Mouse (Mus musculus) stomach, embryonic 15.5 days (tissue): ENCODE results near the gene Cry2. TPM values are rescaled to one million over a fixed set of nuclear protein-coding genes. Genes with fewer than 3 reads are reported as not detected.

ENCODE experiments used
- ATAC-seq: fragments of 200-750 bp; cut with Nextera tagmentation; 2 replicates; pipeline ENCODE4 v1.8.0; 2017; ENCODE audit warnings: low read depth, moderate number of reproducible peaks, moderate TSS enrichment; ENCODE audit not compliant: insufficient read depth, low FRiP score
- H3K27ac ChIP-seq: fragments of 300-500 bp; sonication (generic); 2 replicates; pipeline ENCODE4 v1.5.1; 2015; ENCODE audit warnings: mild to moderate bottlenecking, inconsistent platforms
- H3K27me3 ChIP-seq: fragments of 300-500 bp; sonication (generic); replicated peaks from 2 replicates; pipeline ENCODE4 v1.6.1; 2015; ENCODE audit warnings: inconsistent platforms
- H3K36me3 ChIP-seq: fragments of 300-500 bp; sonication (generic); 2 replicates; pipeline ENCODE4 v1.6.1; 2015; ENCODE audit warnings: inconsistent platforms
- H3K4me1 ChIP-seq: fragments of 300-500 bp; sonication (generic); 2 replicates; pipeline ENCODE4 v1.6.1; 2015; ENCODE audit warnings: inconsistent platforms
- H3K4me2 ChIP-seq: fragments of 300-500 bp; sonication (generic); 2 replicates; pipeline ENCODE4 v1.6.1; 2015; ENCODE audit warnings: mild to moderate bottlenecking, inconsistent platforms
- H3K4me3 ChIP-seq: fragments of 300-500 bp; sonication (generic); replicated peaks from 2 replicates; pipeline ENCODE4 v1.5.1; 2015; ENCODE audit warnings: inconsistent platforms
- H3K9ac ChIP-seq: fragments of 300-500 bp; sonication (generic); 2 replicates; pipeline ENCODE4 v1.6.1; 2015; ENCODE audit warnings: inconsistent platforms
- H3K9me3 ChIP-seq: fragments of 300-500 bp; sonication (generic); 2 replicates; pipeline ENCODE4 v1.6.1; 2016; ENCODE audit warnings: inconsistent platforms
- WGBS: fragments of 180-500 bp; shearing (Covaris S2); methylation state at CpG from one replicate; pipeline ENCODE4 v1.1.7; 2015; 5-methylcytosine and 5-hydroxymethylcytosine counted together
- polyA plus RNA-seq: library from polyadenylated mRNA; unstranded; fragments of >200 nt; fragmentation: Nextera tagmentation; extraction: Ambion mirVana; gene quantifications from 2 replicates; pipeline ENCODE4 v1.2.1, GENCODE M21; 2015

The Cry2 gene
- polyA plus RNA-seq, 1 experiment from 2014 or later = 19.2 TPM

GRCm38 (mm10) chr2:92443313-92443712 is 9.5 kb upstream of the Cry2 start:
- no peaks in the 10 kb centered on the region for H3K27me3 ChIP-seq
- H3K27ac ChIP-seq = no peak overlapping the region
- H3K36me3 ChIP-seq = no peaks in the 10 kb centered on the region
- H3K4me1 ChIP-seq = 0 out of 2 replicates have a peak, but pooled peaks cover 5% of the 10 kb centered on the region
- H3K9me3 ChIP-seq = no peaks in the 10 kb centered on the region
- H3K9ac ChIP-seq = no peak overlapping the region
- 76% methylated on average over 4 of the region's 4 CpGs for WGBS
- H3K4me2 ChIP-seq = no peak overlapping the region
- no peak for ATAC-seq
- no peak overlapping the region for H3K4me3 ChIP-seq

GRCm38 (mm10) chr2:92442419-92443001 is 8.7 kb upstream of the Cry2 start:
- Histone ChIP-seq H3K4me3 (no peak overlapping the region), H3K4me1 (peaks cover 8% of the 10 kb centered on the region; the same call in 1 of the 2 replicates), H3K27ac (no peak overlapping the region), H3K27me3 (no peaks in the 10 kb centered on the region), H3K4me2 (no peak overlapping the region), H3K9ac (no peak overlapping the region), H3K36me3 (no peaks in the 10 kb centered on the region), H3K9me3 (no peaks in the 10 kb centered on the region)
- 74% methylated on average over 12 of the region's 12 CpGs for WGBS
- no peak for ATAC-seq

GRCm38 (mm10) chr2:92440432-92440831 is 6.6 kb upstream of the Cry2 start:
- no peaks in the 10 kb centered on the region for H3K9me3 ChIP-seq
- no peaks in the 10 kb centered on the region for H3K36me3 ChIP-seq
- ATAC-seq = no peak
- no peak overlapping the region for H3K4me2 ChIP-seq
- H3K27me3 ChIP-seq = no peaks in the 10 kb centered on the region
- no peak overlapping the region for H3K4me3 ChIP-seq
- 53% methylated on average over 6 of the region's 6 CpGs for WGBS
- no peak overlapping the region for H3K27ac ChIP-seq
- H3K4me1 ChIP-seq = peaks cover 8% of the 10 kb centered on the region; the same call in 1 of the 2 replicates
- H3K9ac ChIP-seq = no peak overlapping the region

DNA sequence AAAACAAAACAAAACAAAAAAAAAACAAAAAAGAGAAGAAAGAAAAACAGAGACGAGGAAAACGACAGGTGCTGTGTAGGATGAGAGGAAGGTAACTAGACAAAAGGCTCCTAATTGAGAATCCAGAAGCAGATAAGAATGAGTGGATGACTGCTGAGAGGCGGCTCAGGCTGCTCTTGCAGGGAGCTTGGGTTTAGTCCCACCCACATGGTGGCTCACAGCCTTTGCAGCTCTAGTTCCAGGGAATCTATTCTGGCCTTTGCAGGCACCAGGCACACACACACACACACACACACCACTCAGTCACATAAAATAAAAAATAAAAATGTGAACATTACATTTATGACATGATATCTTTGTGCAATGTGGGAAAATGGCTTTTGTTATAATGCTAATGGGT is 4.7 kb upstream of the Cry2 start:
- H3K27me3 ChIP-seq = no peaks in the 10 kb centered on the region
- 63% methylated on average over 3 of the region's 3 CpGs for WGBS
- no peak for ATAC-seq

GRCm38 (mm10) chr2:92437875-92438274 is 4.0 kb upstream of the Cry2 start:
- Histone ChIP-seq H3K27me3 (no peaks in the 10 kb centered on the region), H3K27ac (no peak overlapping the region), H3K4me3 (no peak overlapping the region), H3K9ac (no peak overlapping the region), H3K9me3 (no peaks in the 10 kb centered on the region), H3K4me1 (peaks cover 16% of the 10 kb centered on the region), H3K4me2 (peak overlapping the region; percentile 45), H3K36me3 (no peaks in the 10 kb centered on the region)
- WGBS = under 1% methylated on average over 5 of the region's 5 CpGs
- ATAC-seq = no peak

More for the DNA sequence above, 4.7 kb upstream of the Cry2 start:
- no peaks in the 10 kb centered on the region for H3K9me3 ChIP-seq
- H3K36me3 ChIP-seq = no peaks in the 10 kb centered on the region
- H3K9ac ChIP-seq = no peak overlapping the region
- H3K27ac ChIP-seq = no peak overlapping the region
- no peak overlapping the region for H3K4me3 ChIP-seq
- H3K4me2 ChIP-seq = no peak overlapping the region
- peaks cover 13% of the 10 kb centered on the region; the same call in 1 of the 2 replicates for H3K4me1 ChIP-seq

DNA sequence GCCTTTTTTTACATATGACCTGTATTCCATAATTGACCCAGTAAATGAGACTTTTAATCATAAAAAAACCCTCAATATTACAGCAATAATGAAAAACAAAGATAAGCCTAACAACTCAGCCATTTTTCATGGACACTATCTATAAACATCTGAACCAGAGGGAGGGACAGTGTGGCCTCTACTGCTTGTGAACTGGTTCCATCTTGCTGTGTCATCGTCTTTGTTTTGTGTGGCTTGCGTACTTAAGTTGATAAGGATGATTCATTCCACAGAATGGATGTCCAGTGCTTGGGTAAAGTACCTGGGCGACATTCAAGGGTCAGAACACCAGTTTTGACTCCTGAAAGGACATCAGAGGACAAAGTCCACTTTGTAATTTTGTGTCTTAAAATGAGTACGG is 3.5 kb upstream of the Cry2 start:
- Histone ChIP-seq H3K27ac (no peak overlapping the region), H3K4me2 (no peak overlapping the region), H3K27me3 (no peaks in the 10 kb centered on the region), H3K4me1 (peaks cover 18% of the 10 kb centered on the region), H3K4me3 (no peak overlapping the region), H3K9ac (no peak overlapping the region), H3K36me3 (no peaks in the 10 kb centered on the region), H3K9me3 (no peaks in the 10 kb centered on the region)
- WGBS = 57% methylated on average over 4 of the region's 4 CpGs
- no peak for ATAC-seq

DNA sequence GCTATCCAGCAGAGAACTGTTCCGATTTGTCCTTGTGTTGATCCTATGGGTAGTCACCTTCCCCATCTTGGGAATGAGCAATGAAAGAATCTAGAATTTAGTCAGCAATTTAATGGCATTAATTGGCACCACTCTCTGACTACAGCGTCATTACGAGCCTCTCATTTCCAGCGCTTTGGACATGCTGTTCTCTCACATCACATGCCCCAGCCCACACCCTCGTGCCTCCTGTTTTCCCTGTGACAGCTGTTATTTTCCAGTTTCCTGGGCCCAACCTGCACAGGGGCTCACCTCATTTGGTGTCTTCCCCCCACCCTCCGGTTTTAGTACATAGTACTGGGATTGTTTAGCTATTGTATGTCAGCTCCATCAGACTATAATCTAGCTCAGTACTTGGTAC is 1.2 kb upstream of the Cry2 start:
- no peaks in the 10 kb centered on the region for H3K9me3 ChIP-seq
- 54% methylated on average over 6 of the region's 6 CpGs for WGBS
- ATAC-seq = no peak
- H3K9ac ChIP-seq = no peak overlapping the region
- H3K4me3 ChIP-seq = no peak overlapping the region
- H3K36me3 ChIP-seq = no peaks in the 10 kb centered on the region
- peaks cover 33% of the 10 kb centered on the region for H3K4me1 ChIP-seq
- H3K4me2 ChIP-seq = no peak overlapping the region
- no peak overlapping the region for H3K27ac ChIP-seq
- H3K27me3 ChIP-seq = no peaks in the 10 kb centered on the region

GRCm38 (mm10) chr2:92434375-92434745 is 517 bp upstream of the Cry2 start:
- peaks cover 38% of the 10 kb centered on the region for H3K4me1 ChIP-seq
- no peak for ATAC-seq
- peak overlapping the region; percentile 67 for H3K27ac ChIP-seq
- H3K4me3 ChIP-seq = peak overlapping the region; percentile 89
- H3K9me3 ChIP-seq = no peaks in the 10 kb centered on the region
- H3K9ac ChIP-seq = peak overlapping the region; percentile 16; the same call in 1 of the 2 replicates
- no peaks in the 10 kb centered on the region for H3K27me3 ChIP-seq
- no peaks in the 10 kb centered on the region for H3K36me3 ChIP-seq
- H3K4me2 ChIP-seq = peak overlapping the region; percentile 92
- 6% methylated on average over 12 of the region's 12 CpGs for WGBS

- peak overlapping the region; percentile 92 for H3K4me2 ChIP-seq
- no peaks in the 10 kb centered on the region for H3K27me3 ChIP-seq
- peak overlapping the region; percentile 89 for H3K4me3 ChIP-seq
- 37% methylated on average over 17 of the region's 17 CpGs for WGBS
- H3K9me3 ChIP-seq = no peaks in the 10 kb centered on the region
- no peaks in the 10 kb centered on the region for H3K36me3 ChIP-seq
- peak overlapping the region; percentile 23; the same call in 1 of the 2 replicates for H3K27ac ChIP-seq
- H3K9ac ChIP-seq = peak overlapping the region; percentile 76; the same call in 1 of the 2 replicates
- H3K4me1 ChIP-seq = peaks cover 43% of the 10 kb centered on the region
- no peak for ATAC-seq
These were observed 1.2 kb downstream of the Cry2 start for GRCm38 (mm10) chr2:92432299-92433295.

GRCm38 (mm10) chr2:92431611-92432179 is 2.1 kb downstream of the Cry2 start:
- no peaks in the 10 kb centered on the region for H3K9me3 ChIP-seq
- H3K27me3 ChIP-seq = no peaks in the 10 kb centered on the region
- H3K27ac ChIP-seq = peak overlapping the region; percentile 23
- H3K4me1 ChIP-seq = peaks cover 48% of the 10 kb centered on the region
- 40% methylated on average over 11 of the region's 11 CpGs for WGBS
- no peaks in the 10 kb centered on the region for H3K36me3 ChIP-seq
- no peak overlapping the region for H3K9ac ChIP-seq
- peak overlapping the region; percentile 17 for H3K4me3 ChIP-seq
- peak overlapping the region; percentile 92 for H3K4me2 ChIP-seq
- ATAC-seq = no peak

DNA sequence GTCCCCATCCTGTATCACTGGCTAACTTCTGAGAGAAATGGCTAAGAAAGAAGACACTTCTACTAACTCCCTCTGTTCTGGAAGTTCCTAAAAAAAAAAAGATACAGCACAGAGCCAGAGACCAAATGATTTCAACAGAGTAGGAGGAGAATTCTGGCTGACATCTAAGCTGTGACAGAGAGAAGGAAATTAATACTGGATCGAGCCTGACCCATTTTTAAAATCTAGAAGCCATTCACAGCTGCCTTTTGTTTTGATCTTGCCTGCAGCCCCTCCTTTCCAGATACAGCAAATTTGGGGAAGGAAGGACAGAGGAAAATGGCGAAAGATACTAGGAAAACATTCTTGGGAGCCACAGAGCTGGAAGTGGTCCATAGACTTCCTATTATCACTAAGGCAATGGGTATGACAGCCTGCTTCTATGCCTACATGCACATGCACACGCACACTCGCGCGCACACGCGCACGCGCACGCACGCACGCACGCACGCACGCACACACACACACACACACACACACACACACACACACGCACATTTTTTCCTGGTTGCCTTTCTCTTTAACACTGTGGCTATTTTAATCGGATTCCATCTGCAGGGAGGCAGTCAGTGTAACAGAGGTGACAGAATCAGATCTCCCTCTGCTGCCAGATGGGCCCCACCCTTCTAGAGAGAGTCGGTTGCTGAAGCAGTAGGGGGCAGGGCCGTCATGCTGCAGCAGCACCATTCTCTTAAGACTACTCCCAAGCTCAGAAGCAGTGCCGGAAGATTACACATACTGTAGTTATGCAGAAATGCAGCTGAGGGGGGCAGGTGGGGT is 2.9 kb downstream of the Cry2 start:
- ATAC-seq = peak; percentile 27; the same call in 1 of the 2 replicates
- peak overlapping the region; percentile 23 for H3K27ac ChIP-seq
- no peak overlapping the region for H3K9ac ChIP-seq
- H3K4me2 ChIP-seq = peak overlapping the region; percentile 92
- WGBS = 60% methylated on average over 21 of the region's 21 CpGs
- H3K4me1 ChIP-seq = peaks cover 56% of the 10 kb centered on the region
- H3K27me3 ChIP-seq = no peaks in the 10 kb centered on the region
- H3K4me3 ChIP-seq = peak overlapping the region; percentile 17
- no peaks in the 10 kb centered on the region for H3K9me3 ChIP-seq
- no peaks in the 10 kb centered on the region for H3K36me3 ChIP-seq
